Mouse (Mus musculus) left cerebral cortex, postnatal 36 days (tissue): ENCODE results near the gene Fam118a. TPM values are rescaled to one million over a fixed set of nuclear protein-coding genes. Genes with fewer than 3 reads are reported as not detected.

Experiments used
- DNase-seq, 2 experiments: peaks; one replicate each; pipeline ENCODE4 v3.0.0; 2021 to 2022; ENCODE audit warnings: low spot score in 2 of 2, mixed read lengths in 1 of 2
- intact Hi-C: fragments of 180-260 bp; cut with DNase I; formaldehyde crosslinking; loops from one replicate; pipeline ENCODE4 v1.15.1; 2025
- total RNA-seq, 2 experiments: library from RNA; stranded (reverse); gene quantifications; 2 replicates each; pipeline ENCODE4 v1.2.3; 2021

Gene Fam118a
- total RNA-seq, 2 experiments from 2014 or later, result 18.9 to 24.3 TPM

DNA sequence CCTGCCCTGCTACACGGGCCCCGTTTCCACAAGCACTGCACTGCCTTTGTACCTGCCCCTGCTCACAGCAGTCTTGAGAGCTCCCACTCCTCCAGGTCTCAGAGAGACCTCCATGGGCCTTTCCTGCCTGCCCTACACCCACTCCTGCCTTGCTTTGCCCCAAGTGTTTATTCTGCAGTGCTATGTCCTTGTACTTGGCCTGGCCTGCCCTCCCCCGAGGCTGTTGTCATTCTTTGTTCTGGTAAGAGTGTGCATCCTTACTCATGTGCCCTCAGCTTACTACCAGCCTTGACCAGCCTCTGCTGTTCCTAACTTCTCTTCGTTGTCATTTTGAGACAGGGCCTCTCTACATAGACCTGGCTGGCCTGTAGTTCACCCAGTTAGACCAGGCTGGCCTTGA is 19.1 kb downstream of the Fam118a start:
- intact Hi-C loops, result loop anchor here (5.0 kb wide), 1 partner anchor 116 kb away; no protein-coding TSS in a partner anchor
- no peak for DNase-seq

DNA sequence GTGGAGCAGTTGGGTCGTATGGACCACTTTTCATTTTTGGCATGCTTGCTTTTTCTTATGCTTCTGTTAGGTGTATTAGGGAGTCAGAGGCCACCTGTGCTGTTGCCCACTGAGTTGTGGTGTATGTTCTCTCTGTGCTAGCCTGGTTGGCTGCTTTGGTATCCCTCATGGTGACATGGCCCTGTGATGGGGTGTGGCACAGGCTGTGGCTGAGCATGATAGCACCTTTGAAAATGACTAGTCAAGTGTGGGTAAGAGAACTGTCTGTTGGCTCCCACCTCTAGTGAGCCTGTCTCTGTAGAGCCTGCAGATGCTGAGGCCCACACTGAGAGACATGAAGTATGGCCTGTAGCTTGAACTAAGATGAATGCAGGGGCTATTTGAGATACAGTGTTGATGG is 21.0 kb downstream of the Fam118a start:
- no peak for DNase-seq
- intact Hi-C loops, result loop anchor here (5.0 kb wide), 1 partner anchor 117 kb away; no protein-coding TSS in a partner anchor

DNA sequence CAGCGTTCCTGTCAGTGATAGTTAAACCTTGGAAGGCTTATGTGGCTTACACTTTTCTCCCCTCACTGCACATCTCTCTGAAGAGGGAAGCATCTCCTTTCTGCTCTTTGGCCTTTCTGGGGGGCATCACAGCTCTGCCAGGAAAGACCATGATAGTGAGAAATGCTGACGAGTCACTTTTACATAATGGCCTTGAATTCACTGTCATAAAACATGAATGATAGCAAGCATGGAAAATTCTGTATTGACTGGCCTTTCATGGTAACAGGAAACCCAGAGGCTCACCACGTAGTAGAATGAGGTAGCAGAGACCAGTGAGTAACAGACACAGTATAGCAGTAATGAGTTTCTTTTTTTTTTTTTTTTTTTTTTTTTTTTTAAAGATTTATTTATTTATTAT is 25.4 kb downstream of the Fam118a start:
- no peak for DNase-seq
- intact Hi-C loops, result no loop called here

DNA sequence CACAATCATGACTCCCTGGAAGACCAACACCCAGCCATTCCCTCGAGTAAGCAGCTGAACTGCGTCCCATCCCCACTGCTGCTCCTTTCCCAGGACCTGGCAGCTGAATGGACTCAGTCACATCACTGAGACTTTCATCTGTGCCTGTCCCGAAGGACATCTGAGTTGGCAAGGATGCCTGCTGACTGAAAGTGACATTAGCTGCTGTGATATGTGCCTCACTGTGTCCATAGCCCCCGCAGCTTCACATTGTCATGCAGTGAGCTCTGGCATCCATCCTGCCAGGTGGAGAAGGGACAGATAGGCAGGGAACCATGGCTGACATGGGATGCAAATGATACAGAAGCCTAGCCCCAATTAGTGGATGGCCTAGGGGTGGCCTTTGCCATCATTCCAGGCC is 26.4 kb downstream of the Fam118a start:
- intact Hi-C loops, result no loop called here
- DNase-seq, result no peak

DNA sequence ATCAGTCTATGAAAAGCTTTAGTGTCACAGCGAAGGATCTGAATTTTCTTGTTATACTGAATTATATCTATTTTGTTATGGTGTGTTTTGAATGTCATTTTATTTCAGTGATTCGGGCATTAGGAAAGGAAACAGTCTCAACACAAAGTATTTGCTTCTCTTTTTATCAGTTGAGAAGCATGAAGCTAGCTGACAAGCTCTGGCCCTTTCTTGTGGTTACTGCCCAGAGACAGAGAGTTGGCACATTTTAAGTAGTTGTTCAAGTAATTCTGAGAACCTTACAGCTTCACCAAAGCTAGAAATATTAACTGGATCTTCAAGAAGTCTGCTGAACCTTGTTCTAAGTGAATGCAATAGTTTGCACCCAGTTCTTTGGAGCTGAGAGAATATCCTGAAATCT is 34.7 kb downstream of the Fam118a start:
- intact Hi-C loops, result no loop called here
- DNase-seq, result no peak

DNA sequence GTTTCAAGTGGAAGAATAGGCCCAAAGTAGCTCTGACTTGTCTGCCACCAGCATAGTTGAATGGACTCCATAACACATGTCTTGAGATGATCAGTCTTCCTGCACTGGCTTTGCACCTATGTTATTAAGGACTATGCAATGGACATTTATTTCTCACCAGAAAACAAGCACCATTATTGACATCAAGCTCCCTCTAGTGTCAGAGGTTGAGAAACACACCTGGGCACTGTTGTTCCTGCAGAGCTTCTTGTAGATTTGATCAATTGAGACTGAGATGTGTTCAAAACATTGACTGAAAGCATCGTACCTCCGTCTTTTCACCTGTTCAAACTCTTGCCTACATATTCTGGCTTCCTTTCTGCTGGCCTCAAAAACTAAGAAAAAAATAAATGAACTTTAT is 41.8 kb downstream of the Fam118a start:
- intact Hi-C loops, result loop anchor here (10.0 kb wide), 1 partner anchor 306 kb away; no protein-coding TSS in a partner anchor

DNA sequence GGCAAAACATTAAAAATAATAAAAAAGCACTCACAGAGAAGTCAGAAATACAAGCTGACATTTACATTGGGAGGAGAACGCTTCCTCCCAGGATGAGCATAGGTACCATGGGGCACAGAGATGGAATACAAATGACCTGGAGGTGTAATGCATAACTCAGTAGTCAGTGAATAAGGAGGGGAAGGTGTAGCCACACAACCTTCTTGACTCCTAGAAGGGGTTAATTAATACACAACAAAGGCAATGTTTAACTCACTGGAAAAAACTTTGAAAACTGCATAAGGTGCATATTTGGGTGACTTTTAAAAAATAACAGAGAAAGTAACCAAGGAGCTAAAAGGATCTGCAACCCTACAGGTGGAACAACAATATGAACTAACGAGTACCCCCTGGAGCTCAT is 43.9 kb downstream of the Fam118a start:
- DNase-seq, result no peak
- intact Hi-C loops, result loop anchor here (10.0 kb wide), 1 partner anchor 308 kb away; no protein-coding TSS in a partner anchor

More for the DNA sequence above, 41.8 kb downstream of the Fam118a start:
- peak in 1 of 2 experiments; percentile 28 for DNase-seq

DNA sequence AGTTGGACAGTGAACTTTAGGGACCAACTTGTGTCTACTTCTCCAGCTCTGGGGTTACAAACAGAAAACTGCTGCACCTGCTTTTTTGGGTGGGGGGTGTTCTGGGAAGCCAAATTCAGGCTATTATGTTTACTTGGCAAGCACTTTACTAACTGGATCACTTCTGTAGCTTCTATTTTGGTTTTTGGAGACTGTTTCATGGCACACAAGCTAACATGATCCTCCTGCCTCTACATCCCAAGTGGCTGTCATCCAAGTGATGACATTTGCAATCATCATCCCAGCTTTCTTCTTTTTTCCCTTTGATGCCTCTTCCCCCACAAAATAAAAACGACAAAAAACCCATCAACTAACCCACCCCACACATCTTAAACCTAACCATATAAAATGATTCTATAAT is 56.9 kb downstream of the Fam118a start:
- intact Hi-C loops, result no loop called here
- DNase-seq, result no peak

Other genes with a start within 250 kb of the Fam118a start
- gene Phf21b, start 172.9 kb upstream of the Fam118a start, total RNA-seq, result 10 to 100 TPM; 11.0 to 18.6 TPM
- 1 to 10 TPM in 1 of 2 experiments, under 1 TPM in 1; 0.96 to 1.9 TPM for gene Gm29666, start 108.9 kb upstream of the Fam118a start, total RNA-seq
- 10 to 100 TPM; 32.5 to 33.1 TPM for gene Nup50, start 105.5 kb upstream of the Fam118a start, total RNA-seq
- 10 to 100 TPM; 76.2 to 83.6 TPM for gene 5031439G07Rik, start 40.4 kb upstream of the Fam118a start, total RNA-seq
- not detected for gene Upk3a, start 11.8 kb upstream of the Fam118a start, total RNA-seq
- gene Smc1b, start 103.0 kb downstream of the Fam118a start, total RNA-seq, result not detected
- gene Ribc2, start 103.1 kb downstream of the Fam118a start, total RNA-seq, result not detected
- 10 to 100 TPM in 1 of 2 experiments, 1 to 10 TPM in 1; 9.0 to 14.4 TPM for gene Fbln1, start 177.0 kb downstream of the Fam118a start, total RNA-seq